Mouse (Mus musculus) limb, embryonic 14.5 days (tissue): ENCODE data around the gene Sec22c. TPM values are rescaled to one million over a fixed set of nuclear protein-coding genes. Genes with fewer than 3 reads are reported as not detected.

Experiments used
- ATAC-seq: fragments of 200-750 bp; cut with Nextera tagmentation; 2 replicates; pipeline ENCODE4 v1.8.0; 2017; ENCODE audit warnings: low read depth, moderate number of reproducible peaks, moderate TSS enrichment; ENCODE audit not compliant: low FRiP score
- DNase-seq: peaks from one replicate; pipeline ENCODE4 v3.0.0-alpha.2; 2015; ENCODE audit warnings: low spot score
- H3K27ac ChIP-seq: fragments of 300-500 bp; sonication (generic); replicated peaks from 2 replicates; pipeline ENCODE4 v1.5.1; 2014; ENCODE audit warnings: low read depth, mild to moderate bottlenecking, low read length, moderate library complexity, mixed read lengths
- H3K27me3 ChIP-seq: fragments of 300-500 bp; sonication (generic); 2 replicates; pipeline ENCODE4 v1.6.1; 2014; ENCODE audit warnings: low read length, mixed read lengths; ENCODE audit not compliant: control insufficient read depth, insufficient read depth
- H3K36me3 ChIP-seq: fragments of 300-500 bp; sonication (generic); 2 replicates; pipeline ENCODE4 v1.6.1; 2014; ENCODE audit warnings: mild to moderate bottlenecking, low read length, moderate library complexity, mixed read lengths; ENCODE audit not compliant: control insufficient read depth, insufficient read depth
- H3K4me1 ChIP-seq: fragments of 300-500 bp; sonication (generic); 2 replicates; pipeline ENCODE4 v1.6.1; 2014; ENCODE audit warnings: antibody characterized with exemption, low read length, mixed read lengths; ENCODE audit not compliant: control insufficient read depth, insufficient read depth
- H3K4me2 ChIP-seq: fragments of 300-500 bp; sonication (generic); replicated peaks from 2 replicates; pipeline ENCODE4 v1.6.1; 2014; ENCODE audit warnings: low read depth, mild to moderate bottlenecking, low read length, moderate library complexity; ENCODE audit not compliant: severe bottlenecking
- H3K4me3 ChIP-seq: fragments of 300-500 bp; sonication (generic); replicated peaks from 2 replicates; pipeline ENCODE4 v1.5.1; 2014; ENCODE audit warnings: low read length
- H3K9ac ChIP-seq: fragments of 300-500 bp; sonication (generic); 2 replicates; pipeline ENCODE4 v1.6.1; 2014; ENCODE audit warnings: mild to moderate bottlenecking, low read depth, low read length, moderate library complexity; ENCODE audit not compliant: severe bottlenecking
- H3K9me3 ChIP-seq: fragments of 300-500 bp; sonication (generic); 2 replicates; pipeline ENCODE4 v1.6.1; 2016; ENCODE audit warnings: low read length; ENCODE audit not compliant: control insufficient read depth
- POLR2A ChIP-seq: fragments of 200-500 bp; IDR thresholded peaks from 2 replicates; pipeline ENCODE4 v1.8.0; 2012; ENCODE audit warnings: inconsistent platforms, mild to moderate bottlenecking, moderate library complexity, borderline replicate concordance; ENCODE audit not compliant: insufficient read depth, insufficient read length; ENCODE audit errors: extremely low read depth
- WGBS: fragments of 180-500 bp; shearing (Covaris S2); extraction: QIAGEN DNeasy Blood & Tissue Kit; methylation state at CpG from one replicate; pipeline ENCODE4 v1.1.7; 2014; 5-methylcytosine and 5-hydroxymethylcytosine counted together
- polyA plus RNA-seq, 2 experiments: library from polyadenylated mRNA; depleted of rRNA in 1 of 2; stranded (reverse) in 1 of 2; unstranded in 1 of 2; fragments of >200 nt; fragmentation: Nextera tagmentation in 1 of 2; extraction: Ambion mirVana in 1 of 2; gene quantifications; 2 replicates each; pipeline versions ENCODE4 v1.2.1 to v1.2.3; 2012 to 2014

Gene Sec22c
- polyA plus RNA-seq, 2 experiments: 10.8 to 11.4 TPM

DNA sequence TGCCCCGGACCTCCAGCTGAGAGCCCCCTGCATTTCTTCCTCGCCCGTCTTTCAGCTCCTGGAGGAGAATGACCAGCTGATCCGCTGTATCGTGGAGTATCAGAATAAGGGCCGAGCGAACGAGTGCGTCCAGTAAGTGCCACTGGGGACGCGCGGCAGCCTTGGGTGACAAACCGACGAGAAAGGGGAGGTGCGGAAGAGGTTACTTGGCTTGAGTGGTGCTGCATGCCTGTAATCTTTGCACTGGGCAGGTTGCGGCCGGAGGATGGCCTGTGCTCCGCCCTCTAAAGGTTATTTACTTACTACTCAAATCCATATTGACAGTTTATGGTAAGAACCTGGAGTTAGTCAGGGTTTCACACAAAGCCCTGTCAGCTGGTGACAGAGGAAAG lies 5.3 kb upstream of the Sec22c start:
- Histone ChIP-seq H3K4me2 (peak overlapping the region; percentile 84), H3K36me3 (peaks cover 19% of the 10 kb centered on the region), H3K27me3 (no peaks in the 10 kb centered on the region), H3K4me3 (peak overlapping the region; percentile 99), H3K27ac (peak overlapping the region; percentile 86), H3K9ac (peak overlapping the region; percentile 91), H3K9me3 (no peaks in the 10 kb centered on the region), H3K4me1 (peaks cover 8% of the 10 kb centered on the region)
- DNase-seq (no peak), ATAC-seq (0 out of 2 replicates have a peak, but pooled peaks have one; percentile 1)
- TF ChIP-seq POLR2A: no peak
- WGBS: 0% methylated on average over 18 of the region's 18 CpGs

DNA sequence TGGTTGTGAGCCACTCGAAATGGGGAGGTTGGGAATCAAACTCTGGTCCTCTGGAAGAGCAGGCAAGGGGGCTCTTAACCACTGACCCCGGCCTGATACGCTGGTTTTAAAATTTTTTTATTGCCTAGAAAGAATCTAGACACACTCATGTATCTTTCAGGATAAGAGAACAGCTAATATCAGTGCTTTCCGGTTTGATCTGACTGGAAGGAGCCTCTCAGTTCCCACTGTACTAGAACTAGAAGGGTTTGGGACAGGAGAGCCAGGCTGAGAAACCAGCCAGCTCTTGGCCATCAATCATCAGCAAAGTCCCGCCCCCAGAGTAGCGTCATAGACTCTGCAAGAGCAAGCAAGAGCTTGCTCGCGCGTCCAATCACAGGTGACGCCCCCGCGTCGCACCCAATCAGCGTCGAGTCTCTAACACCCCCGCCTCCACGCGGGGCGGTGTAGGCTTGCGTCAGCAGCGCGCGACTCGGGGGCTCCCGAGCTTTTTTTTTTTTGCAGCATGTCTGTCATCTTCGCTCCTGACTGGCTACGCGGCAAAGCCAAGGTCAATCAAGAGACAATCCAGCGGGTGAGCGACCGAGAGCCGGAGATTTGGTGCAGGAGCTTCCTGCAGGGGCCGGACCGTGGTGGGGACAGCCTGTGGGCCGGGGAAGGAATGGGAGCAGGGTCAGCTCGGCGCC lies 4.8 kb upstream of the Sec22c start, which contains the start of gene Ss18l2:
TSS of gene Ss18l2 (plus strand) at position 432 of the 686 bp plus-strand sequence.
- ATAC-seq: peak; percentile 100
- no peak for TF ChIP-seq POLR2A
- peaks cover 13% of the 10 kb centered on the region for H3K4me1 ChIP-seq
- H3K27me3 ChIP-seq: no peaks in the 10 kb centered on the region
- DNase-seq: peak; percentile 100
- peak within 1 kb of the TSS; percentile 99 for H3K4me3 ChIP-seq
- H3K9ac ChIP-seq: peak within 1 kb of the TSS; percentile 91
- WGBS: 5% methylated on average over 37 of the region's 37 CpGs
- H3K36me3 ChIP-seq: peaks cover 19% of the 10 kb centered on the region
- H3K4me2 ChIP-seq: peak within 1 kb of the TSS; percentile 84
- H3K9me3 ChIP-seq: no peaks in the 10 kb centered on the region
- H3K27ac ChIP-seq: peak within 1 kb of the TSS; percentile 86

DNA sequence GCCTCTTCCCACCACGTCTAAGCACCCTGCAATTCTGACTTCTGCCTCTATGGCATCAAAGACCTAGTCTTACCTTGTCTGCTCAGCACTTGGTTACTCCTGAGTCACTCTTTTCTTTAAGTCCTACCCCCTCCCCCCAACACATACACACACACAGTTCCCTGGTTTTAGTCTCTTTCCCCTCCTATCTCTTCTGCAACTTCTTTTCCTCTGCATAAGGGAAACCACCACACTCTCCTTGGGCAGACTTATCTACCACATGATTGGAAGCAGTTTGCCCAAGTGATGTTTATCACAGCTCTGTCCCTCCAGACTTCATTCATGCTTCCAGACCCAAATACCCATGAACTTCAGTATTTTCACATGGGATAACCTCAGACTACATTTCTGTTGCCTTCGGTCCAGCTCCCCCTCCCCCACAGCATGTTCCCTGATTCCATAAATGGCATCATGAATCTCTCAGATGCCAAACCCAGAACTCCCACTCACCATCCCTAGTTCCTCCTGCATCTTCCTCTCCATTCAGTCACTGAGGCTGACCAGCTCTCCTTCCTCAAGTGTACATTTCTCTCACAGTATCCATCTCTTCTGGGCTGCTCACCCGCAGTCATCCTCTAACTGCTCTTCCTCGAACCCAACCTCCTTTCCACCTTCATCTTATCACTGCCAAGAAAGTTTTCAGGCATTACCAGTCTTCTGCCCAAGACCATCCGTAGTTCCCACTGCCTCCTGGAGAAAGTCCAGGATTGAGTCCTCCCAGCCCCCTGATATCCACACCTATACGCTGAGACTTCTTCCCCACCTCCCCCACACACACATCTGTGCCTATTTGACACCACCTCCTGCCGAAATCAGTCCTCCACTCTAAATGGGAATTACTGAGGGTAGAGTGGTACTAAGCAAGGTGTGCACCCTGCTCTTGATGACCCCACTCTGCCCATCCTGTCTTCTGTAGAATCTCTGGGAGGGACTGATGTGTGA lies 3.5 kb upstream of the Sec22c start:
- no peak overlapping the region for H3K9ac ChIP-seq
- no peak overlapping the region for H3K4me2 ChIP-seq
- H3K27ac ChIP-seq: no peak overlapping the region
- H3K36me3 ChIP-seq: peaks cover 19% of the 10 kb centered on the region
- H3K4me3 ChIP-seq: no peak overlapping the region
- H3K9me3 ChIP-seq: no peaks in the 10 kb centered on the region
- no peak for TF ChIP-seq POLR2A
- 67% methylated on average over 7 of the region's 7 CpGs for WGBS
- DNase-seq (no peak), ATAC-seq (no peak)
- H3K4me1 ChIP-seq: peaks cover 20% of the 10 kb centered on the region
- H3K27me3 ChIP-seq: no peaks in the 10 kb centered on the region

DNA sequence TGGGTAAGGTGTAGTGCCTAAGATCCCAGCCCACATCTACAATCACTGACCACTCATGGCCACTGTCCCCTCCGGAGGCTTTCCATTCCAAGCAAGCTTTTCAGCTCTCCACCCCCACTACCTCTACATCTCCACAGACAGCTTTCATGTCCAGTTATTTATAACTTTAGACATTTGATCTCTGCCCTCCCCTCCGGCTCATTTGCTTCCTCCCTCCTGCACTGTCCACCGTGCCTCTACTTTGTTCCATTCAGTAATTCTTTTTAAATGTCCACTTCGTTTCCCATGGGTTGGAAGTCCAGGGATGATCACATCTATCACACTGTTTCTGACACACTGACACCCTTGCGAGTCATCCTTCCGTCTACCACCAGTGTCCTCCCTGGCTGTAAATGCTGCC lies 2.5 kb upstream of the Sec22c start:
- no peaks in the 10 kb centered on the region for H3K9me3 ChIP-seq
- no peak for DNase-seq
- no peak overlapping the region for H3K4me2 ChIP-seq
- no peak overlapping the region for H3K27ac ChIP-seq
- H3K9ac ChIP-seq: no peak overlapping the region
- ATAC-seq: no peak
- H3K36me3 ChIP-seq: peaks cover 10% of the 10 kb centered on the region
- 53% methylated on average over 6 of the region's 6 CpGs for WGBS
- TF ChIP-seq POLR2A: no peak
- H3K4me1 ChIP-seq: peaks cover 20% of the 10 kb centered on the region
- no peaks in the 10 kb centered on the region for H3K27me3 ChIP-seq
- H3K4me3 ChIP-seq: no peak overlapping the region

DNA sequence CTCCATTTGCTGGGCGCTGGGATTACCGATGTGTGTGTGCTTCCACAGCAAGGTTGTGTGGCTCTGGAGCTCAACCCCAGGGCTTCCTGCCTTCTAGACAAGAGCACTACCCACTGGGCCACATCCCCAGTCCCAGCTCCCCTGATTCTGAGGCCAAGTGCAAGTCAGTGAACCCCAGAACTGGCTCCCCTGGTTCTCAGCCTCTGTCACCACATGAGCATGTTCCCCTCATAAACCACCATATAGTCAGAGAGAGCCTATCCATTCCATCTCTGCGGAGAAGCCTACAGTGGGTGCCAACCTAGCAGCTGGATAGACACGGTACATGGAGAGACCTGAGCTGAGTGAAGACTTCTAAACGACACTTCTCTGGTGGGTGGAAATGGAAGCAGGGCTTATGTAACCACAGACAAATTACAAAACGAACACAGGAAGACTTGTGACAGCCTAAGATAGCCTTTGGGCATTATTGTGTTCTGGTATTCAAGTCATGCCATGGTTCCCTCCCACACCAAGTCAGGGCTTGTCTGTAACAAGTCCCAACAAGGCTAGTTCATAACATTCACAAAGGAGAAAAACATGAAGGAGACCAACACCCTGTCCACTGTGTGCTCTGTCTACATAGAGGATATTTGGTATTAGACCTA lies 862 bp upstream of the Sec22c start:
- Histone ChIP-seq H3K9me3 (no peaks in the 10 kb centered on the region), H3K36me3 (no peaks in the 10 kb centered on the region), H3K4me1 (peaks cover 14% of the 10 kb centered on the region), H3K9ac (no peak overlapping the region), H3K4me3 (no peak overlapping the region), H3K27me3 (no peaks in the 10 kb centered on the region), H3K27ac (no peak overlapping the region), H3K4me2 (no peak overlapping the region)
- WGBS: 77% methylated on average over 6 of the region's 6 CpGs
- TF ChIP-seq POLR2A: no peak
- DNase-seq (no peak), ATAC-seq (no peak)
